Mouse (Mus musculus) liver, adult (tissue): ENCODE measurements around the gene Vav3.

Source experiments
- GATA4 ChIP-seq: IDR thresholded peaks from 2 replicates; pipeline ENCODE4 v1.6.1; 2014; ENCODE audit warnings: mild to moderate bottlenecking, low read length; ENCODE audit not compliant: insufficient replicate concordance

Vav3 gene

GRCm38 (mm10) chr3:109339290-109339689 is 1.2 kb upstream of the Vav3 start:
- TF ChIP-seq GATA4: no peak; the same call in 1 of the 2 replicates

DNA sequence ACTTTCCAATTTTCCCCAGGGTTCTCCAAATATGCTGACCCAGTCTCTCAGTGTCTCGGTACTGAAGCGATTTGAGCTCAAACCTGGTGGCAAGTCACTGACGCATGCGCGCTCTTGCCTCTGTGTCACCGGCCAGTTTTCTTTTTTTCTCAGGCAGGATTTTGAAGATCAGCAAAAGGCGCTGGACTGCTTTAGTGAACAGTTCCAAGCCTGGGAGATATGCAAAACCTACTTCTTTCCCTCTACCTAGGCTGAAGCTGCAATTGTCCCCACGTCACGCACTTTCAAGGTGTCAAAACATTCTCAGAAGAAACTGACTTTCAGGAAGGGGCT is 546 bp upstream of the Vav3 start:
- no peak for TF ChIP-seq GATA4

GRCm38 (mm10) chr3:109341071-109341480 is 623 bp downstream of the Vav3 start:
- no peak for TF ChIP-seq GATA4

DNA sequence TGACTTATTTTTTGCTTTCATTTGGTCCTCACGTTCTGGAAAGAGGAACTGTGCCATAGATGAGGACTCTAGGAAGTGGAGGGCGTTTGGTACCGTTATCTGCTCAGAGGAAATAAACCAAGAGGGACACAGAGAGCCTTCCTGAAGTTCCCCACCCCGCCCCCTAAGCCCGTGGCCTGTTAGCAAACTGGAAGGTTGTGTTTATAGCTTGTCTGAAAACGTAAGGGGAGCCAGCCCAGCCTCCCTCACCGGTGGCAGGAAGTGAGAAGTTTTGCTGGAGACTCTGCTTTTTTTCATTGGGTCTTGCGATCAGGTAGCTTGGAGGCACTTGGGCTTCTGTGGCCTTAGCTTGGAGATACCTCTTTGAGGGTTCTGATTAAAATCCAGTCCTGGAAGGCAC is 1.2 kb downstream of the Vav3 start:
- TF ChIP-seq GATA4: peak; percentile 73; the same call in 1 of the 2 replicates

DNA sequence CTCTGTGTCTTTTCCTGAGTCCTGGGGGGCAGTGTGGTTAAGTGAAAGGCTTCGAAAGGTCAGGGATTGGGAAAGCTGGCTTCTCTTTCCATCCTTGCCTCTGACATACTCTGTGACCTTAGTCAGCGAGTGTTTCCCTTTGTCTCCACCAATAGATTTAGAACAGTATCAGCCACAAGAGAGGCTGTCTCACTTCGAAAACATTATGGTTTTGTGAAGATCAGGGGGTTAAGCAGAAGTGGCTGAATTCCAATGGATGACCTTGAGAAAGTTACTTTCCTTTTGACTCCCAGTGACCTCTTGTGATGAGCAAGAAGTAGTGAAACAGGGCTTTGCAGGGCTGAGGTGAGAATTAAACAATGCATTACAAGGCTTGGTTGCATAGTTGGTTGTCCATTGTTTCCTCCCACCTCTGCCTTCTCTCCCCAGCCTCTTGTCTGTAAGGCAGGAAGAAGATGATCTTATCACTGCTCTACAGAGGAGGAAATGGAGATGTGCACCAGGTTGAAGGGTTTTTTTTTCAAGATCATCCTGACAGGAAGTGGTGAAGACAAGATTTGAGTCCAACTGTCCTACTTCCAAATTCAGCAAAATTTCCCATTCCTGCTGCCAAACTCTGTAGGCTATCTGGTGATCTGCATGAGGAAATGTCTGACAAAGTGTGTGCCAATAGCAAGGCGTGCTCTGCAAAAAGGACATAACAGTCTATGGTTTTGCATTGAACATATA is 11.7 kb downstream of the Vav3 start:
- TF ChIP-seq GATA4: peak; percentile 79; the same call in 1 of the 2 replicates

DNA sequence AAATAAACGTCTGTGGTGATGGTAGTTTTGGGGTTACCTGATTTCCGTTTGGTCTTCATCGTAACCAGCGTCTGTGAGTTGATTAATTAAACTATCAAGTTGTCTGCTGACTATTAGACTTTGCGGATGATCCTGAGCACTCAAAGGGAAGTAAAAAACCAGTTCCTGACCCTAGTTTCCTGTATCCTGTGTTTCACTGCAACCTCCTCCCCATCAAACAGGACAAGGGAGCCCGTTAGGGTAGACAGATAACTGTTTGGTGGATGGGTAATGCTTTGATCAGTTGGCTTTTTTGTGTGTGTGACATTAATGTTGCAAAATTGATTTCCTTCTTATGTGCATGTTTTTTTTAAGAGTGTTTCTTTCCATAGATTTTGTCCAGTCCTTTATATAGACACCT is 12.2 kb downstream of the Vav3 start:
- no peak for TF ChIP-seq GATA4

DNA sequence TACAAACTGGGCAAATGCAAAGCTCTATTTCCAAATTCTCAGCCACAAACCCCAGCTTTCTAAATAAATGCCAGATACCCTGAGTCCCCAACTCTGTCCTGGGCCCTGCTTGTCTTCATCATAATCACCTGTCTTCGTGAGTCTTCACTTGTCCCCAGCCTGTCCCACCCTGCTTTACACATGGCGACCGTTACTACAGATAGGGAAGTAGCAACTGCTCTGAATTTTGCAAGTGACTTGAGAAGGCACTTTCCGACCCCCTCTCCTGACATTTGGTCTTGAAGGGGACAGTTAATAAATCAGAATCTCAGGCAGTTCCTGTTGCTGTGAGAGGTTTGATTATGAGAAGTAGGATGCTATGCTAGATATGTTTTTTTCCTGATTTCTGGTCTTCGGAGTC is 13.4 kb downstream of the Vav3 start:
- TF ChIP-seq GATA4: no peak

- no peak for TF ChIP-seq GATA4
Measured at GRCm38 (mm10) chr3:109355158-109355557, 14.7 kb downstream of the Vav3 start.

- TF ChIP-seq GATA4: no peak
Measured at GRCm38 (mm10) chr3:109360746-109361145, 20.3 kb downstream of the Vav3 start.

- peak; percentile 23; the same call in 1 of the 2 replicates for TF ChIP-seq GATA4
Measured at GRCm38 (mm10) chr3:109361882-109362281, 21.4 kb downstream of the Vav3 start.

GRCm38 (mm10) chr3:109362310-109362709 is 21.9 kb downstream of the Vav3 start:
- no peak for TF ChIP-seq GATA4

DNA sequence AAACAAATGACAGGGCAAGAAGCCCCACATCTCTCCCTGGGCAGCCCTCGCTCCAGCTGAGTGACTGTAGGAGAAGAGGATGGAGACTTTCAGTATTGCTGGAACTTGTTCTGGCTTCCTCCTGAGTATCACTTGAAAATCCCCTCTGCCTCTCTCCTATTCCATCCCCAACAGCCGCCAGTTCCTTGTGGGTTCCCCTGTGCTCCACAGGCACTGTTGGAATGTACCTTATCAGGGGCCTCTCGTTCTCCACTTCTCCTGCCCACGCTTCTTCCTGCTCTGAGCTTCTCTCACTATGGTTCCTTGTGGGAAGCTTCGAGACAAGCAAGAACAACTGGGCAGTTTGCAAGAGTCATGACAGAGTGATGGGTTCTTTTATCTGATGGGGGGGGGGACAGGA is 23.1 kb downstream of the Vav3 start:
- no peak for TF ChIP-seq GATA4

- TF ChIP-seq GATA4: no peak
Measured at GRCm38 (mm10) chr3:109365875-109366274, 25.4 kb downstream of the Vav3 start.

- TF ChIP-seq GATA4: no peak
Measured at GRCm38 (mm10) chr3:109366411-109366851, 26.0 kb downstream of the Vav3 start.

DNA sequence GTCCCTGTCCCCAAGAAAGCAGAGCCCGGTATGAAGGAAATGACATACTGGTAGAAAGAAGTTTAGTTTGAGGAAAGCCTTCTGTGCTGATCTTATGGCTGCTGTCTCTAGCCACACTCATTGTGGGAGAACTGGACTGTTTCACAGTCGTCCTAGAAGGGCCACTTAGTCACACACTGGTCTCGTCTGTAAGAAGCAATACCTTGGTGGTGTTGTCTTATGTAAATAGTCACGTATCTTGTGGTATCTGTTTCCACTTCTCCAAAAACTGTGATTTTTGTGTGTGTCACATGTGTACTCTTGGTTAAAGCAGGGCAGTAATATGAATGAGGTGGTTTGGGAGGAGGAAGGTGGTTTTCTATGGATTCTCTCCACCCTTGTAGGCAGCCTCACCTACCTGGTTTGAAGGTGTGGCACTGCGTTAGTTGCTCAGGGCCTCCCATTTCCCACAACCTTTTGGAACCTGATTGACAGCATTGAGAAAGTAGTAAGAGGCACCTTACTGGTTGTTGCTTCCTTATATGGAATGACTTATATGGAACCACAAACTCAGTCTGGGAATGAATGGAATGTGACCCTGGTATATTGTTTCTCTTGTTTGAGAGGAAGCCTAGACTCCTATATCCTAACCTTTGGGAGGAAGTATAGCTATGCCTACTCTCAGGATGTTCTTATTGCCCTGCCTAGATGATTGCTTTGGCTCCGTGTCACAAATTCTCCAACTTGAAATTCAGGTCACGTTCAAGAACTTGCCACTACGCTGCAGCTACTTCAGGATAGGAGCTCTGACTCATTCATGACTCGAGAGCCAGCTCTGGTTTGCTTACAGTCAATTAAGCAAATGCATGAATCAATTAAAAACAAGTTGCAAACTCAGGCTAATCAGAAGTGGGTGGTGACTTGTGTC is 28.2 kb downstream of the Vav3 start:
- no peak for TF ChIP-seq GATA4

DNA sequence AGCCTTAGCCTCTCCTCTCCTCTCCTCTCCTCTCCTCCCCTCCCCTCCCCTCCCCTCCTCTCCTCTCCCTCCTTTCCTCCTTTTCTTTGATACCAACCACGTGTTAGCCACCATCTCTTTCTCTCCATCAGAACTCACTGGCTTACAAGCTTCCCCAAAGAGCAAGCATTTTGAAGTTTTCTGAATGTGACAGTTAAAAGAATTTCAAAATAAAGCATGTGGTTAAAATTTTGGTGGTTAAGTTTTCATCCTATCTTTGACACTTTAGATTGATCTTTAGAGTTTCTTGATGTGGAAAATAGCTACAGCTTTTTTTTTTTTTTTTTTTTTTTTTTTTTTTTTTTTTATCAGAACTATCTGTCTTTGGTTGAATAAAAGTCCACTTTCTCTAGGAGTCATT is 31.1 kb downstream of the Vav3 start:
- TF ChIP-seq GATA4: no peak
